Comparison of ENCODE assay signal across 8 mouse cellular contexts in the genomic region with DNA sequence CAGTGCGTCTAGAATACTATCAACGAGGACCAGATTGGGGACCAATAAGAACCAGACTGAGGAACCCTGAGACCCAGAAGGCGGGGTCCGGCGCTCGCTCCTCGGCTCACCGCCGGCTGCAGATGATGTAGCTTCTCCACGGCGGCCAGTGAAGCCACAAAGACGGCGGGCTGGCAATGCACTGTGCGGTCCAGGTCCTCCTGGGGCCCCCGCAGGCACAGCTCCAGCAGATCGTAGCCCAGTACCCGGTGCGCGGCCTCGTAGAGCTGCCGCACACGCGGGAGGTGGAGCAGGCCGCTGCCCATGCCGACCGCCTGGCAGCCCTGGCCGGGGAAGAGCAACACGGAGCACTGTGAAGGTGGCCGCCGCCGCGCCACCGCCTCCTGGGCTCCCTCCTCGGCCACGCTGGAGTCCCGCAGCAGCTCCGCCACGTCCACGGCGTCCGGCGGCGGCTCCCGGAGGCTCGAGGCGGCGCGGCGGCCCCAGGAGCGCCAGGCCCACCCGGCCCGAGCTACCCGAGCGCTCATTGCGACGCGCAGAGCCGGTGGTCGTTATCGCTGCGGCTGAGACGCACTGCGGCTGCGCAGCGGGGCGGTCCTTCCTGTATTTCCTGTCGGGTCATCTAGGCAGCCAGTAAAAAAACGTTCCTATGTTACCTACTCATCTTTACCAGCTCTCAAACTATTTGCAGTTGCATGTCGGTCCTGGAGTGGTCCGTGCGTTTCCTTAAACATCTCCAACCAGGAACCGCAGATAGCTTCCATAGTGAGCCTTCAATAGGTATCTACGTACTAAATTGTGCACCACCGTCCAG. TPM values are rescaled to one million over a fixed set of nuclear protein-coding genes. Genes with fewer than 3 reads are reported as not detected.
A peak's percentile ranks its signal among the peaks of the same experiment; 100 is the strongest.
DNase-seq lines count a peak whose midpoint lies in the region; ATAC-seq and TF ChIP-seq lines count a peak whose summit lies in the region.

No protein-coding gene starts in this region.

- TF ChIP-seq POLR2A in ES-Bruce4 (IDR thresholded peaks at IDR 0.05; ENCODE audit: insufficient read depth, low read length): peak; percentile 42

- intact Hi-C loops in heart, postnatal 10 days (cut with DNase I): no loop called here

- no peaks in the 10 kb centered on the region for H3K9me3 ChIP-seq in ES-Bruce4 (replicated peaks; ENCODE audit: control insufficient read depth, insufficient read depth, low read length, poor library complexity, severe bottlenecking)
- no peaks in the 10 kb centered on the region for H3K9me3 ChIP-seq in forebrain, embryonic 13.5 days (replicated peaks)
- H3K9me3 ChIP-seq in liver, embryonic 15.5 days (replicated peaks): no peaks in the 10 kb centered on the region
- H3K9me3 ChIP-seq in neural tube, embryonic 11.5 days (ENCODE audit: control insufficient read depth, low read length): no peaks in the 10 kb centered on the region
- peaks cover 4% of the 10 kb centered on the region for H3K9me3 ChIP-seq in stomach, embryonic 16.5 days (replicated peaks; ENCODE audit: control insufficient read depth, low read length)

- H3K4me3 ChIP-seq in ES-Bruce4 (ENCODE audit: low read depth, low read length): peak overlapping the region; percentile 88
- H3K4me3 ChIP-seq in forebrain, embryonic 13.5 days: peak overlapping the region; percentile 89
- peak overlapping the region; percentile 77 for H3K4me3 ChIP-seq in liver, embryonic 15.5 days (replicated peaks)
- peak overlapping the region; percentile 81 for H3K4me3 ChIP-seq in neural tube, embryonic 11.5 days (ENCODE audit: low read depth, low read length)
- H3K4me3 ChIP-seq in stomach, embryonic 16.5 days (replicated peaks; ENCODE audit: low read length): peak overlapping the region; percentile 82

- ATAC-seq in cerebellum, adult (ENCODE audit: insufficient number of reproducible peaks, low FRiP score, low TSS enrichment): peak; percentile 83
- ATAC-seq in forebrain, embryonic 13.5 days: peak; percentile 93
- ATAC-seq in liver, embryonic 15.5 days (ENCODE audit: insufficient read depth): peak; percentile 88
- ATAC-seq in neural tube, embryonic 11.5 days (ENCODE audit: insufficient read depth, low FRiP score, low TSS enrichment): peak; percentile 80
- ATAC-seq in stomach, embryonic 16.5 days (ENCODE audit: insufficient read depth, low FRiP score): peak; percentile 89

- H3K9ac ChIP-seq in ES-Bruce4 (ENCODE audit: low read depth, poor library complexity, severe bottlenecking): peak overlapping the region; percentile 81
- H3K9ac ChIP-seq in forebrain, embryonic 13.5 days: peak overlapping the region; percentile 98
- peak overlapping the region; percentile 89 for H3K9ac ChIP-seq in liver, embryonic 15.5 days
- peak overlapping the region; percentile 97 for H3K9ac ChIP-seq in neural tube, embryonic 11.5 days (ENCODE audit: low read length)
- peak overlapping the region; percentile 99 for H3K9ac ChIP-seq in stomach, embryonic 16.5 days (ENCODE audit: low read length)

- H3K27ac ChIP-seq in ES-Bruce4 (ENCODE audit: insufficient read depth, low read length): peak overlapping the region; percentile 46
- peak overlapping the region; percentile 95 for H3K27ac ChIP-seq in forebrain, embryonic 13.5 days
- H3K27ac ChIP-seq in liver, embryonic 15.5 days (replicated peaks): peak overlapping the region; percentile 86
- H3K27ac ChIP-seq in neural tube, embryonic 11.5 days (ENCODE audit: low read depth, low read length): peak overlapping the region; percentile 90
- peak overlapping the region; percentile 93 for H3K27ac ChIP-seq in stomach, embryonic 16.5 days (ENCODE audit: low read length)

- WGBS in forebrain, embryonic 13.5 days: under 1% methylated on average over 70 of the region's 74 CpGs
- under 1% methylated on average over 74 of the region's 74 CpGs for WGBS in liver, embryonic 15.5 days (ENCODE audit: insufficient replicate concordance)
- under 1% methylated on average over 61 of the region's 74 CpGs for WGBS in neural tube, embryonic 11.5 days
- WGBS in stomach, embryonic 16.5 days: under 1% methylated on average over 73 of the region's 74 CpGs

- peaks cover 4% of the 10 kb centered on the region; the same call in 1 of the 2 replicates for H3K36me3 ChIP-seq in ES-Bruce4 (ENCODE audit: control insufficient read depth, insufficient read depth, low read length, poor library complexity, severe bottlenecking)
- peaks cover 30% of the 10 kb centered on the region for H3K36me3 ChIP-seq in forebrain, embryonic 13.5 days (ENCODE audit: poor library complexity, severe bottlenecking)
- 0 out of 2 replicates have a peak, but pooled peaks cover 7% of the 10 kb centered on the region for H3K36me3 ChIP-seq in liver, embryonic 15.5 days (replicated peaks)
- no peaks in the 10 kb centered on the region for H3K36me3 ChIP-seq in neural tube, embryonic 11.5 days (ENCODE audit: control insufficient read depth, insufficient read depth, low read length)
- H3K36me3 ChIP-seq in stomach, embryonic 16.5 days (ENCODE audit: control insufficient read depth, insufficient read depth, low read length): no peaks in the 10 kb centered on the region

- H3K27me3 ChIP-seq in ES-Bruce4 (ENCODE audit: control insufficient read depth, insufficient read depth, low read length, poor library complexity, severe bottlenecking): no peaks in the 10 kb centered on the region
- H3K27me3 ChIP-seq in forebrain, embryonic 13.5 days: no peaks in the 10 kb centered on the region
- no peaks in the 10 kb centered on the region for H3K27me3 ChIP-seq in liver, embryonic 15.5 days
- H3K27me3 ChIP-seq in neural tube, embryonic 11.5 days (ENCODE audit: control insufficient read depth, insufficient read depth, low read length): no peaks in the 10 kb centered on the region
- H3K27me3 ChIP-seq in stomach, embryonic 16.5 days (ENCODE audit: control insufficient read depth, insufficient read depth, low read length): no peaks in the 10 kb centered on the region

- DNase-seq in heart, postnatal 10 days: peak; percentile 91 to 93
- DNase-seq in kidney, postnatal 4 days: peak; percentile 90 to 94
- peak; percentile 92 for DNase-seq in neural tube, embryonic 11.5 days (ENCODE audit: low spot score)

- no peak for TF ChIP-seq CTCF in ES-Bruce4 (IDR thresholded peaks at IDR 0.05; ENCODE audit: low read depth, low read length)

- no peak for TF ChIP-seq EP300 in ES-Bruce4 (IDR thresholded peaks at IDR 0.05; ENCODE audit: insufficient read depth, low read depth, low read length)

- H3K4me1 ChIP-seq in ES-Bruce4 (ENCODE audit: control insufficient read depth, insufficient read depth, low read length): no peaks in the 10 kb centered on the region
- H3K4me1 ChIP-seq in forebrain, embryonic 13.5 days: peaks cover 15% of the 10 kb centered on the region
- H3K4me1 ChIP-seq in liver, embryonic 15.5 days (replicated peaks): peaks cover 25% of the 10 kb centered on the region
- 0 out of 2 replicates have a peak, but pooled peaks cover 2% of the 10 kb centered on the region for H3K4me1 ChIP-seq in neural tube, embryonic 11.5 days (ENCODE audit: control insufficient read depth, insufficient read depth, low read length)
- peaks cover 5% of the 10 kb centered on the region; the same call in 1 of the 2 replicates for H3K4me1 ChIP-seq in stomach, embryonic 16.5 days (ENCODE audit: control insufficient read depth, insufficient read depth, low read length)

- peak overlapping the region; percentile 76 for H3K4me2 ChIP-seq in forebrain, embryonic 13.5 days
- peak overlapping the region; percentile 95 for H3K4me2 ChIP-seq in liver, embryonic 15.5 days
- H3K4me2 ChIP-seq in neural tube, embryonic 11.5 days (ENCODE audit: low read depth): peak overlapping the region; percentile 67
- peak overlapping the region; percentile 70 for H3K4me2 ChIP-seq in stomach, embryonic 16.5 days (ENCODE audit: low read depth, low read length)

RNA-seq across cellular contexts. Expression of a gene that starts 8.0 kb away (rescaled TPM):
- 25.9 and 31.9 TPM in 2 replicates for polyA plus RNA-seq in ES-Bruce4 (2011; ENCODE audit: insufficient read depth, insufficient read length, low read depth, missing spikeins)
- polyA plus RNA-seq in forebrain, embryonic 13.5 days (2015; fragmentation: Nextera tagmentation; extraction: Ambion mirVana): 12.2 and 14.7 TPM in 2 replicates
- 10 to 100 TPM; 81.5 to 89.5 TPM for total RNA-seq in heart, postnatal 10 days (2021)
- polyA plus RNA-seq in liver, embryonic 15.5 days (2015; fragmentation: Nextera tagmentation; extraction: Ambion mirVana): 202 and 217 TPM in 2 replicates
- 21.0 and 26.0 TPM in 2 replicates for polyA plus RNA-seq in neural tube, embryonic 11.5 days (2014; fragmentation: Nextera tagmentation; extraction: Ambion mirVana)
- 116 and 132 TPM in 2 replicates for polyA plus RNA-seq in stomach, embryonic 16.5 days (2015; fragmentation: Nextera tagmentation; extraction: Ambion mirVana)

RNA-seq across cellular contexts. Expression of a gene that starts 8.2 kb away (rescaled TPM):
- polyA plus RNA-seq in ES-Bruce4 (2011; ENCODE audit: insufficient read depth, insufficient read length, low read depth, missing spikeins): 25.1 and 28.1 TPM in 2 replicates
- 32.4 and 38.9 TPM in 2 replicates for polyA plus RNA-seq in forebrain, embryonic 13.5 days (2015; fragmentation: Nextera tagmentation; extraction: Ambion mirVana)
- 10 to 100 TPM; 31.9 to 34.1 TPM for total RNA-seq in heart, postnatal 10 days (2021)
- polyA plus RNA-seq in liver, embryonic 15.5 days (2015; fragmentation: Nextera tagmentation; extraction: Ambion mirVana): 15.4 and 16.8 TPM in 2 replicates
- polyA plus RNA-seq in neural tube, embryonic 11.5 days (2014; fragmentation: Nextera tagmentation; extraction: Ambion mirVana): 41.2 and 43.8 TPM in 2 replicates
- polyA plus RNA-seq in stomach, embryonic 16.5 days (2015; fragmentation: Nextera tagmentation; extraction: Ambion mirVana): 24.3 and 24.4 TPM in 2 replicates

RNA-seq across cellular contexts. Expression of a gene that starts 28.7 kb away (rescaled TPM):
- polyA plus RNA-seq in ES-Bruce4 (2011; ENCODE audit: insufficient read depth, insufficient read length, low read depth, missing spikeins): 3.7 and 6.5 TPM in 2 replicates
- 1.5 and 1.6 TPM in 2 replicates for polyA plus RNA-seq in forebrain, embryonic 13.5 days (2015; fragmentation: Nextera tagmentation; extraction: Ambion mirVana)
- 10 to 100 TPM; 19.4 to 19.7 TPM for total RNA-seq in heart, postnatal 10 days (2021)
- 1.9 and 2.2 TPM in 2 replicates for polyA plus RNA-seq in liver, embryonic 15.5 days (2015; fragmentation: Nextera tagmentation; extraction: Ambion mirVana)
- 2.1 and 2.4 TPM in 2 replicates for polyA plus RNA-seq in neural tube, embryonic 11.5 days (2014; fragmentation: Nextera tagmentation; extraction: Ambion mirVana)
- polyA plus RNA-seq in stomach, embryonic 16.5 days (2015; fragmentation: Nextera tagmentation; extraction: Ambion mirVana): 6.8 and 7.0 TPM in 2 replicates

RNA-seq across cellular contexts. Expression of a gene that starts 39.6 kb away (rescaled TPM):
- polyA plus RNA-seq in ES-Bruce4 (2011; ENCODE audit: insufficient read depth, insufficient read length, low read depth, missing spikeins): 33.7 and 35.0 TPM in 2 replicates
- 40.7 and 46.2 TPM in 2 replicates for polyA plus RNA-seq in forebrain, embryonic 13.5 days (2015; fragmentation: Nextera tagmentation; extraction: Ambion mirVana)
- 1 to 10 TPM; 6.4 to 9.0 TPM for total RNA-seq in heart, postnatal 10 days (2021)
- 35.6 and 38.5 TPM in 2 replicates for polyA plus RNA-seq in liver, embryonic 15.5 days (2015; fragmentation: Nextera tagmentation; extraction: Ambion mirVana)
- 48.0 and 50.9 TPM in 2 replicates for polyA plus RNA-seq in neural tube, embryonic 11.5 days (2014; fragmentation: Nextera tagmentation; extraction: Ambion mirVana)
- polyA plus RNA-seq in stomach, embryonic 16.5 days (2015; fragmentation: Nextera tagmentation; extraction: Ambion mirVana): 31.9 and 32.2 TPM in 2 replicates

RNA-seq across cellular contexts. Expression of a gene that starts 44.7 kb away (rescaled TPM):
- 13.6 and 19.1 TPM in 2 replicates for polyA plus RNA-seq in ES-Bruce4 (2011; ENCODE audit: insufficient read depth, insufficient read length, low read depth, missing spikeins)
- 69.8 and 79.8 TPM in 2 replicates for polyA plus RNA-seq in forebrain, embryonic 13.5 days (2015; fragmentation: Nextera tagmentation; extraction: Ambion mirVana)
- total RNA-seq in heart, postnatal 10 days (2021): 10 to 100 TPM; 36.9 to 37.0 TPM
- polyA plus RNA-seq in liver, embryonic 15.5 days (2015; fragmentation: Nextera tagmentation; extraction: Ambion mirVana): 4.5 and 4.9 TPM in 2 replicates
- polyA plus RNA-seq in neural tube, embryonic 11.5 days (2014; fragmentation: Nextera tagmentation; extraction: Ambion mirVana): 33.9 and 38.1 TPM in 2 replicates
- 20.9 and 21.0 TPM in 2 replicates for polyA plus RNA-seq in stomach, embryonic 16.5 days (2015; fragmentation: Nextera tagmentation; extraction: Ambion mirVana)

Comparison
In these comparisons a context has a peak if more than half of its experiments do, and no peak if none do; other contexts are left out.
1. Peak in every context shown above with its lines: DNase-seq, ATAC-seq, H3K4me3 ChIP-seq and H3K27ac ChIP-seq.